Mouse (Mus musculus) frontal cortex, postnatal 14 days (tissue): ENCODE data around the gene 1700018B08Rik.

ENCODE experiments used
- DNase-seq, 2 experiments: peaks; one replicate each; pipeline ENCODE4 v3.0.0; 2022; ENCODE audit warnings: low spot score in 2 of 2

1700018B08Rik gene

DNA sequence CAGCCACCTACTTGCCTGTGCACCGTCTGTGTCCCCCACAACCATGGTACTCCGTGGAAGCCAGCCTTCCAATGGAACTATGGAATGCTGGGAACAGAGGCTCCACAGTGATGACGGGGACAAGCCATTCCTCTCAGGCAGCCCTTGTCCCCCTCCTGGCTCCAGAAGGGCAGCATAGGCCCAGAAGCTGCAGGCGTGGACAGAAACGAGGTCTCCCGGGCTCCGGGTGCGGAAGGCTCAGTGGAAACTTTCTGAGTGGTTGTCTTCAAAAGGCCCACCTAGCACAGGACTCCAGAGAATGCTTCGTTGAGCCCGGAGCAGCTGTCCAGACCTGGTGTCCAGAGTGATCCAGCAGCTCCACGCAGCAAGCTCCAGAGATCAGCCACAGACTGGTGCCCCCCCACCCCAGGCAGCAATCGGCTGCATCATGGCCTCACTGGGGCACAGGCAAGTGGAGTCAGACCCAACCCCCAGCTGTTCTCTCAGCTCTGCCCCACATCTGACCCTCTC is at the start of gene 1700018B08Rik:
Gene 1700018B08Rik, minus strand, starts transcription at position 45 of the 510 bp plus-strand sequence.
- DNase-seq: no peak

GRCm38 (mm10) chr8:121593293-121593692 is 49.2 kb upstream of the 1700018B08Rik start:
- DNase-seq: no peak

DNA sequence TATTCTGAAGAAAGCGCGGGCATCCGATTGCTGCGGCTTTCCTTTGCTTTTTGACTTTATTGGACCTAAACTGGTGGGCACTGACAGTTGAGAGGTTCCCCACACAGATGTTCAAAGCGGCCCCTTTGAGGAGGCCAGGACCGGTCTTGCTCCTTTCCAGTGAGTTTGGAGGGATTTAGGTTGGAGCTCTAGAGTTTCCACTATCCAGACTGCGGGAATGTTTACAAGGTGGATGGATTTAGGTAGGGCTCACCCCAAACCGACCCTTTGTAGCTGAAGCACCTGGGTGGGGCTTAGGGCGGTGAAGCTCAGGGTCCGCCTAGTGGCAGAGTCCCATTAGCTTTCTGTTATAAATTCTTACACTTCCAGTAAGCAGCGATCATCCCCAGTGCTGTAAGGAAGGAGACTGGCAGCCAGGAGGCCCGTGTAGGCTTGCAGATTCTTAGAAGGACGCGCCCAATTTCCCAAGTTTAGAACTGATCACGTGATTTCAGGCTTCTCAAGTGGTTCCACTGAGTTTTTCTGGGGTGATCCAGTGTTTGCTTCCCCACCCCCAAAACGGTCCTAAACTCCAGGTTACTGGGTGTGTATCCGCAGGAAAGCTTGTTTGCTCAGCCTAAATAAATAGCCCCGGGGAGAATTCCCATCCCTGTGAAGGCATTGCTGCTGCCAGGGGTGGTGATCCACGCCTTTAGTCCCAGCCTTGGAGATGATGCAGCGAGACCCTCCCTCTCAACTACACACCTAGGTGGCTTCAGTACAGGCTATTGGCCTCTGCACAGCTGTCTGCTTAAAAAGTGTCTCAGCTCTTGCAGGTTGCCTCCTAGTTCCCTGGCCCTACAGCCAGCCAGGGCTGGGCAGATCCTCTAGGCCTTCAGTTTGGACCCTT is 47.3 kb upstream of the 1700018B08Rik start:
- no peak for DNase-seq

GRCm38 (mm10) chr8:121590203-121591177 is 46.4 kb upstream of the 1700018B08Rik start, which contains the start of gene Map1lc3b:
Gene Map1lc3b, plus strand, starts transcription at chr8:121590361.
- peak; percentile 91 to 95 for DNase-seq

DNA sequence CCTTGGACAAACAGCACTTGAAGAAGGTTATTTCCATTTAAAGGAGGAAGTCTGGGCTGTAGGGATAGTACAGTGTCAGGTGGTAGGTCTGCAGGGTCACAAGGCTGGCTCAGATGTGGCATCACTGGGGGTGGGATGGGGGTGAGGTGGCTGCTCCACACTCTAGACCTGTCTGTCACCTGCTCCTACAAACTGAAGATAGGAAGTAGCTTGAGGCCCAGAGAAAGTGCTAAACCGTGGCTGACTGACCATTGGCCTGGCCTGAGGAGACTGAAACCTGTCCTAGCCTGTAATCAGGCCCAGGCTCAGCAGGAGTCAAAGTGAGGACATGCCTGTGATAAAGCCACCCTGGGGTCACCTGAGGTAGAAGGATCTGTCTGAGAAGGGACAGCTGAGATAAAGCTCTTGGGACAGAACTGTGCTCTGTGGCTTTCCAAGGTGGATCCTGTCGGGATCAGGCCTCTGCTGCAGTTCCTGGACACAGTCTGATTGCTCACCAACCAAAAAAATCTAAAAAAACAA is 45.1 kb upstream of the 1700018B08Rik start:
- no peak for DNase-seq

DNA sequence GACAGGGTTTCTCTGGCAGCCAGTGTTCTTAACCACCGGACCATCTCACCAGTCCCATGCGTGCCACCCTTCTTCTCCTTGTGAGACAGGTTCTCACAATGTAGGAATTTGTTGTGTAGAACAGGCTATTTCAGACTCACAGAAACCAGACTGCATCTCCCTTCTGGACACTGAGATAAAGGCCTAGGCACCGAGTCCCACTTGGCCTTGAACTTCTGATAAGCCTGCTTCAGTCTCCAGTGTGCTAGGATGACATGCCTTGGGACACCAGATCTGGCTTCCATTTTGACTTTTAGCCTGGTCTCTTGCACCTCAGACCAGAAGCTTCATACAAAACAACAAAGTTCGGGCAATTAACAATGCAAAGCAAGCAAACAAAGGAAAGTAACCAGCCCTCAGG is 44.6 kb upstream of the 1700018B08Rik start:
- no peak for DNase-seq

- peak; percentile 98 for DNase-seq
Measured at GRCm38 (mm10) chr8:121585159-121585825, 41.2 kb upstream of the 1700018B08Rik start.

GRCm38 (mm10) chr8:121584730-121585129 is 40.6 kb upstream of the 1700018B08Rik start:
- no peak for DNase-seq

DNA sequence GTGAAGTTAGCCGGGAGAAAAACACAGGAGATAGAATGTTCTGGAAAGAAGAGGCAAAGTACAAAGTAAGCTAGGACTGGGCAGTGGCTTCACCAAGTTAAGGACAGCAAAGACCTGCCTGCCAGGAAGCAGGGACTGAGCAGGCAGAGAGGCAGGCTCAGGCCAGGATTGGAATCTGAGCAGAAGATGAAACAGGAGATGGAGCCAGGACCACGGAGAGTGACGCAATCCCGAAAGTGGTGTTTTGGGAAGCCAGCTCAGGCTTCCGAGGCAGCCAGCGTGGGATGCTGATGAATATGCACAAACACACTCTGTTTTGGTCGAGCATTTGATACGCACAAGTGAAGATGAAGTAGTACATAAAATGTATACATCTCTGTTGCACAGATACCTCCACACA is 39.5 kb upstream of the 1700018B08Rik start:
- no peak for DNase-seq

DNA sequence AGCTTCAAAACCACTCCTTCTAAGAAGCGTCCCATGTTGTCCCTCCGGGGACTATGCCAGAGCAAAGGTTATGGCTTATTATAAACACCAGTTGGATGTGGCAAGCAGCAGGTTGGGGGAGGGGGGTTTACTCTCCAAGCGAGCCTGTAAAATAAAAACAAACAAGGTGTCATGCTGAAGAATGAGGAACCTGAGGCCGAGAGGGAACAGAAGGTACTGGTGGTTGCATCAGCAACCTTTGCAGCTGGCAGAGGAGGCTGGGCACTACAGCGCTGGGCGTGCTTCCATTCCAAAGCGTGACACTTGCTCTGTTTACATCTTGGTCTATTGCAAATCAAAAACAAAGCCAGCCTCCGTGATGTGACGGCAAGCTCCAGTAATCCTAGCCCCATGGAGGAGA is 36.3 kb upstream of the 1700018B08Rik start:
- DNase-seq: no peak

- peak; percentile 87 to 90 for DNase-seq
Measured at GRCm38 (mm10) chr8:121578676-121579451, 34.7 kb upstream of the 1700018B08Rik start, which contains the start of gene Fbxo31. Gene Fbxo31, minus strand, starts transcription at chr8:121578806.

GRCm38 (mm10) chr8:121577751-121578675 is 33.9 kb upstream of the 1700018B08Rik start:
- no peak for DNase-seq

- no peak for DNase-seq
Measured at GRCm38 (mm10) chr8:121575661-121576060, 31.5 kb upstream of the 1700018B08Rik start.

GRCm38 (mm10) chr8:121573275-121573674 is 29.2 kb upstream of the 1700018B08Rik start:
- DNase-seq: no peak

- DNase-seq: no peak
Measured at GRCm38 (mm10) chr8:121572121-121572520, 28.0 kb upstream of the 1700018B08Rik start.

DNA sequence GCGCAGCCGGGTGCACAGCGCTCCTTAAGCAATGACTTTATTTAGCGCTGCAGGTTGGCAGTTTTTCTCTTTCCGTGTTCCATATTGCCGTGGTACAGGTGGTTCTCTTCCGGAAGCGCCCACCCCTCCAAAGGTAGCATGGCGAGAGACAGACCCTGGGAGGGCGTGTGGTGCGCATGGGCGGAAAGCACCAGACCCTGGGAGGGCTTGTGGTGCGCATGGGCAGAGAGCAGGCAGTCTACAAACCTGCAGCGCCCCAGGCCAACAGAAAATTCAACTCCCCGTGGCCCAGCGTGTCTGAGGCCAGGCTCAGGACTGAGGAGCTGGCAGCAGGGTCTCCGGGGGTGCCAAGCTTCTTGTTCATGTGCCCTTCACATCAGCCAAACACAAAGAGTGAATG is 26.7 kb upstream of the 1700018B08Rik start:
- no peak for DNase-seq

GRCm38 (mm10) chr8:121570335-121570734 is 26.2 kb upstream of the 1700018B08Rik start:
- no peak for DNase-seq

DNA sequence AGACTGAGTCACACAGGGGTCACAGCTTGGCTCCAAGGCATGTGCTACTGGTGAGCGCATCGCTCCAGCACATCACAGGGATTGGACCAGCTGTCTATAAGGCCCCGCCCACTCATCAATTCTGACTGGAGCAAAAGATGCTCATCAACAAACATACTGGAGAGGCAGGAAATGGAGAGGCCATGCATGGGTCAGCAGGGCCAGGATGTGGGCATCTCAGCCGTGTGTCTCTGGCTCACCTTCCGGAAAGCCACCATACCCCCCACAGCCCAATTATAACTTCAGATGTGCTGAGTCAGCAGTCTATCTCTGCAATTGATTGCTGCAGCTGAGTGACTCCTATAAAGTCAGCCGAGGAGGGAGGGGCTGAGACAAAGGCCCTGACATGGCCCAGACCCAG is 24.2 kb upstream of the 1700018B08Rik start:
- no peak for DNase-seq

- DNase-seq: no peak
Measured at GRCm38 (mm10) chr8:121563701-121564100, 19.6 kb upstream of the 1700018B08Rik start.
